Mouse (Mus musculus): ENCODE measurements around the gene Foxn4. TPM values are rescaled to one million over a fixed set of nuclear protein-coding genes. Genes with fewer than 3 reads are reported as not detected.

Gene Foxn4
- total and polyA plus RNA-seq, 3 experiments = 0.23 TPM; not detected in 2

DNA sequence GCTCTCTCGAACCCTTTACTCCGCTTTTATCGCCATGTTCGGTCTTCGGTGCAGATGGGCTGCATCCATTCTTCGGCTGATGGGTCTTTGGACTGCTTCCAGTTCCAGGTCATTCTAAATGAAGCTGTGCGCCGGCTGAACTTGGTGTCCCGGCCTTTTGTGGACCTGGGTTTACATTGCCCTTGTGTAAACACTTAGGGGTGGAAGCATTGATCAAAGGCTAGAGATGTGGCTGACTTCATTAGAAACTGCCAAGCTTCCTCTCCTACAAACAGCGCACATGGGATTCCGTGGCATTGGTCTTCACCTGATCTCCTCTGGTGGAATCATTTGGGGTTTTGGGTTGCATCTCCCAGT lies 36.1 kb upstream of the Foxn4 start:
- Histone ChIP-seq H3K9ac (ENCODE audit: insufficient read depth, low read depth) (no peak overlapping the region), H3K9me3 (replicated peaks; ENCODE audit: low read length) (no peaks in the 10 kb centered on the region), H3K4me3 (replicated peaks in 1 of 3; ENCODE audit: low read depth in 2 of 3, low read length in 2 of 3, poor library complexity in 1 of 3) (no peak overlapping the region), H3K36me3 (replicated peaks in 1 of 2; ENCODE audit: control insufficient read depth in 1 of 2, insufficient read depth in 1 of 2, low read length in 1 of 2) (no peaks in the 10 kb centered on the region), H3K4me1 (ENCODE audit: control insufficient read depth in 1 of 2, insufficient read depth in 2 of 2) (peaks cover under 1 to 13% of the 10 kb centered on the region in 2 experiments), H3K27ac (ENCODE audit: insufficient read depth, low read depth) (no peak overlapping the region), H3K4me2 (ENCODE audit: insufficient read depth, low read depth, poor library complexity, severe bottlenecking) (peak overlapping the region; percentile 60; the same call in 1 of the 2 replicates), H3K79me2 (replicated peaks; ENCODE audit: control insufficient read depth, extremely low read depth, insufficient read depth, poor library complexity, severe bottlenecking) (no peaks in the 10 kb centered on the region), H3K27me3 (replicated peaks) (no peaks in the 10 kb centered on the region)
- no peak for TF ChIP-seq UBTF (IDR thresholded peaks at IDR 0.05; ENCODE audit: low read depth, low read length)
- no peak for TF ChIP-seq NRF1 (IDR thresholded peaks at IDR 0.05; ENCODE audit: low read depth, low read length)
- no peak for TF ChIP-seq TCF12 (IDR thresholded peaks at IDR 0.05; ENCODE audit: low read depth, low read length)
- no peak for TF ChIP-seq MAZ (IDR thresholded peaks at IDR 0.05; ENCODE audit: low read depth, low read length)
- TF ChIP-seq POLR2A (IDR thresholded peaks at IDR 0.05; ENCODE audit: low read depth, low read length) = no peak
- TF ChIP-seq USF2 (conservative IDR thresholded peaks at IDR 0.05; ENCODE audit: low read depth, low read length) = no peak
- no peak for DNase-seq (ENCODE audit: extremely low read depth)
- in situ Hi-C loops (cut with MboI; ENCODE audit: low pct_ligation_motif_present, low pct_unique_long_range_greater_than_20kb, low sequenced_read_pairs) = loop anchor here (5.0 to 10.0 kb wide), 3 partner anchors 57 to 305 kb away; no protein-coding TSS in a partner anchor
- dilution Hi-C loops (cut with MboI; ENCODE audit: extremely low pct_ligation_motif_present, extremely low pct_unique_long_range_greater_than_20kb, low sequenced_read_pairs) = no loop called here

DNA sequence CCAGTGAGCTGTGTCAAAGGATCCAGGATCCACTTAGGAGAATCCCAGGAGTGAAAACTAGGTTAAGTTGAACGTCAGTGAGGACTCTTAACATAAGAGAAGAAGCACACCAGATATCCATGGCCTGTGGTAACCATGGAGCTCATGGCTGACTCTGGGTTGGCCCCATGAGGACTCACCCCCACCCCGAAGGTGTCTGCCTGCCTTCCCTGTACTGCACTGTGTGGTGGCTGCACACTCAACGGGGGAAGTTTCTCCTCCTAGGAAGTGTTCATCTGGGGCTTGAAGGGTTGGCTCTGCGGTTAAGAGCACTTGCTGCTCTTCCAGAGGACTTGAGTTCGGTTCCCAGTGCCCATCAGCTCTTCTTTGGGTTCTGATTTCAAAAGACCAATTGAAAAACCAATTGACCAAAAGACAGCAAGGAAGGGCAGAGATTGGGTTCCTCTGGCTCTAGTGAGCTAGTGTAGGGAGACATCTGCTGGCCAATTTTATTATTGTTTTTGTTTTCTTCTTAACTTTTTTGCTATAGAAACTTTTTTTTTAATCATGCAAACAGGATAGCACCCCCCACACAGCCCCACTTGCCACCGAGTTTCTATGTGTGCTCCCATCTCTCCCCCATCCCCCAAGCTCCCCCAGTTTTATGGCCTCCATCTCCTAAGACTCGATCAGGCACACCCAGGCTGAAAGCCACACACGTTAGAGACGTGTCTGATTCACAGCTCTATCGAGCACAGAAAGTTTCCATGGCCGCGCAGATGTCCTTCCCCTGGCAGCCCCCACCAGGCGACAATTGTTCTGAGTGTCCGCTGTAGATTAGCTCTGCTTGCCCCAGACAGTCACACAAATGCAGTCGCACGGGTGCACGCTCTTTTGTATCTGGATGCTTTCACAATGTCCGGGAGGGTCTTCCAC lies 35.4 kb upstream of the Foxn4 start:
- Histone ChIP-seq H3K9me3 (replicated peaks; ENCODE audit: low read length) (no peaks in the 10 kb centered on the region), H3K27me3 (replicated peaks) (no peaks in the 10 kb centered on the region), H3K4me1 (ENCODE audit: control insufficient read depth in 1 of 2, insufficient read depth in 2 of 2) (peaks cover 0 to 13% of the 10 kb centered on the region in 2 experiments; a peak in 3 of 4 replicates), H3K79me2 (replicated peaks; ENCODE audit: control insufficient read depth, extremely low read depth, insufficient read depth, poor library complexity, severe bottlenecking) (no peaks in the 10 kb centered on the region), H3K4me3 (replicated peaks in 1 of 3; ENCODE audit: low read depth in 2 of 3, low read length in 2 of 3, poor library complexity in 1 of 3) (no peak overlapping the region), H3K4me2 (ENCODE audit: insufficient read depth, low read depth, poor library complexity, severe bottlenecking) (peak overlapping the region; percentile 60), H3K27ac (ENCODE audit: insufficient read depth, low read depth) (no peak overlapping the region), H3K36me3 (replicated peaks in 1 of 2; ENCODE audit: control insufficient read depth in 1 of 2, insufficient read depth in 1 of 2, low read length in 1 of 2) (no peaks in the 10 kb centered on the region), H3K9ac (ENCODE audit: insufficient read depth, low read depth) (no peak overlapping the region)
- in situ Hi-C loops (cut with MboI; ENCODE audit: low pct_ligation_motif_present, low pct_unique_long_range_greater_than_20kb, low sequenced_read_pairs) (loop anchor here (5.0 kb wide), 2 partner anchors 57 to 132 kb away; no protein-coding TSS in a partner anchor), dilution Hi-C loops (cut with MboI; ENCODE audit: extremely low pct_ligation_motif_present, extremely low pct_unique_long_range_greater_than_20kb, low sequenced_read_pairs) (no loop called here)
- peak; percentile 70 for DNase-seq (ENCODE audit: extremely low read depth)
- TF ChIP-seq UBTF (IDR thresholded peaks at IDR 0.05; ENCODE audit: low read depth, low read length) (no peak), RAD21 (IDR thresholded peaks at IDR 0.05; ENCODE audit: low read depth, low read length) (peak; percentile 94), MAX (IDR thresholded peaks at IDR 0.05; ENCODE audit: low read length) (no peak), NRF1 (IDR thresholded peaks at IDR 0.05; ENCODE audit: low read depth, low read length) (no peak), ELF1 (IDR thresholded peaks at IDR 0.05; ENCODE audit: low read depth, low read length) (no peak), TBP (conservative IDR thresholded peaks at IDR 0.05; ENCODE audit: low read depth, low read length) (no peak), ETS1 (conservative IDR thresholded peaks at IDR 0.05; ENCODE audit: low read depth, low read length) (no peak), EP300 (IDR thresholded peaks at IDR 0.05; ENCODE audit: low read length) (no peak), GABPA (IDR thresholded peaks at IDR 0.05; ENCODE audit: insufficient replicate concordance, low read depth, low read length) (no peak), MEF2A (IDR thresholded peaks at IDR 0.05; ENCODE audit: borderline replicate concordance, low read depth, low read length) (no peak), CHD2 (IDR thresholded peaks at IDR 0.05; ENCODE audit: low read length) (no peak), ZNF384 (IDR thresholded peaks at IDR 0.05; ENCODE audit: low read depth, low read length) (peak; percentile 87), ZMIZ1 (IDR thresholded peaks at IDR 0.05; ENCODE audit: low read depth, low read length) (no peak), ZKSCAN1 (IDR thresholded peaks at IDR 0.05; ENCODE audit: borderline replicate concordance, low read depth, low read length) (no peak), TCF12 (IDR thresholded peaks at IDR 0.05; ENCODE audit: low read depth, low read length) (no peak), MAZ (IDR thresholded peaks at IDR 0.05; ENCODE audit: low read depth, low read length) (no peak), IRF4 (IDR thresholded peaks at IDR 0.05; ENCODE audit: low read depth, low read length) (no peak), HCFC1 (IDR thresholded peaks at IDR 0.05; ENCODE audit: low read depth, low read length) (no peak), JUND (conservative IDR thresholded peaks at IDR 0.05; ENCODE audit: low read depth, low read length) (0 out of 2 replicates have a peak, but pooled peaks have one; percentile 32), SIN3A (IDR thresholded peaks at IDR 0.05; ENCODE audit: low read length) (no peak), RCOR1 (conservative IDR thresholded peaks at IDR 0.05; ENCODE audit: low read depth, low read length) (no peak), KAT2A (IDR thresholded peaks at IDR 0.05; ENCODE audit: insufficient replicate concordance, low read length) (no peak), E2F4 (IDR thresholded peaks at IDR 0.05; ENCODE audit: insufficient replicate concordance, low read depth, low read length) (no peak), POLR2A (IDR thresholded peaks at IDR 0.05; ENCODE audit: low read depth, low read length) (no peak), MYC (IDR thresholded peaks at IDR 0.05; ENCODE audit: low read depth, low read length) (peak; percentile 34; the same call in 1 of the 2 replicates), BHLHE40 (IDR thresholded peaks at IDR 0.05; ENCODE audit: low read depth, low read length) (no peak), JUN (IDR thresholded peaks at IDR 0.05; ENCODE audit: insufficient read depth, low read depth, low read length) (no peak), USF2 (conservative IDR thresholded peaks at IDR 0.05; ENCODE audit: low read depth, low read length) (no peak), CTCF (conservative IDR thresholded peaks at IDR 0.05 in 1 of 2, IDR thresholded peaks at IDR 0.05 in 1 of 2; ENCODE audit: low read depth in 2 of 2, low read length in 2 of 2) (peak; percentile 30 to 90; a peak in 3 of 4 replicates)

All from CH12.LX (cell line).